ENCODE assay signal across 8 mouse cellular contexts in genomic region chr5:115488841-115489698, GRCm38 (mm10). TPM values are rescaled to one million over a fixed set of nuclear protein-coding genes. Genes with fewer than 3 reads are reported as not detected.
DNase-seq lines count a peak whose midpoint lies in the region; ATAC-seq and TF ChIP-seq lines count a peak whose summit lies in the region.

No protein-coding gene starts in this region.

- no peaks in the 10 kb centered on the region for H3K36me3 ChIP-seq in embryonic facial prominence, embryonic 14.5 days (ENCODE audit: control insufficient read depth, insufficient read depth, low read length)
- H3K36me3 ChIP-seq in heart, embryonic 10.5 days, result no peaks in the 10 kb centered on the region
- no peaks in the 10 kb centered on the region for H3K36me3 ChIP-seq in kidney, embryonic 14.5 days (ENCODE audit: control insufficient read depth, insufficient read depth, low read length)
- no peaks in the 10 kb centered on the region for H3K36me3 ChIP-seq in myocyte (ENCODE audit: control insufficient read depth, insufficient read depth)
- H3K36me3 ChIP-seq in stomach, embryonic 14.5 days (ENCODE audit: control insufficient read depth, insufficient read depth, low read length), result no peaks in the 10 kb centered on the region

- H3K4me2 ChIP-seq in embryonic facial prominence, embryonic 14.5 days (ENCODE audit: low read depth, low read length), result peak overlapping the region; percentile 72
- H3K4me2 ChIP-seq in kidney, embryonic 14.5 days (replicated peaks; ENCODE audit: low read depth, low read length), result peak overlapping the region; percentile 57
- H3K4me2 ChIP-seq in myocyte (ENCODE audit: low read depth), result peak overlapping the region; percentile 96
- H3K4me2 ChIP-seq in stomach, embryonic 14.5 days (replicated peaks; ENCODE audit: low read depth, low read length), result peak overlapping the region; percentile 61

- peak overlapping the region; percentile 43 for H3K4me3 ChIP-seq in embryonic facial prominence, embryonic 14.5 days (ENCODE audit: low read depth, low read length)
- H3K4me3 ChIP-seq in heart, embryonic 10.5 days, result peak overlapping the region; percentile 56
- H3K4me3 ChIP-seq in kidney, embryonic 14.5 days (ENCODE audit: low read length), result peak overlapping the region; percentile 31
- peak overlapping the region; percentile 17 for H3K4me3 ChIP-seq in myocyte
- H3K4me3 ChIP-seq in stomach, embryonic 14.5 days (ENCODE audit: low read depth, low read length), result peak overlapping the region; percentile 24

- H3K4me1 ChIP-seq in embryonic facial prominence, embryonic 14.5 days (ENCODE audit: control insufficient read depth, insufficient read depth, low read length), result peaks cover 22% of the 10 kb centered on the region
- peaks cover 30% of the 10 kb centered on the region for H3K4me1 ChIP-seq in heart, embryonic 10.5 days
- H3K4me1 ChIP-seq in kidney, embryonic 14.5 days (ENCODE audit: control insufficient read depth, insufficient read depth, low read length), result peaks cover 12% of the 10 kb centered on the region; the same call in 1 of the 2 replicates
- H3K4me1 ChIP-seq in stomach, embryonic 14.5 days (ENCODE audit: control insufficient read depth, insufficient read depth, low read length), result peaks cover 19% of the 10 kb centered on the region; the same call in 1 of the 2 replicates

- peak; percentile 76 for TF ChIP-seq POLR2A in myocyte (IDR thresholded peaks at IDR 0.05; ENCODE audit: insufficient read length, low read depth)

- peak; percentile 95 for DNase-seq in 416B (ENCODE audit: low read depth)
- DNase-seq in adrenal gland, postnatal 25 days, result peak; percentile 57
- DNase-seq in embryonic facial prominence, embryonic 14.5 days (ENCODE audit: low spot score), result peak; percentile 96
- peak; percentile 92 for DNase-seq in heart, embryonic 10.5 days (ENCODE audit: low spot score)
- peak; percentile 82 for DNase-seq in liver

- ATAC-seq in embryonic facial prominence, embryonic 14.5 days (ENCODE audit: low read depth), result peak; percentile 67
- peak; percentile 68 for ATAC-seq in kidney, embryonic 14.5 days (ENCODE audit: low FRiP score, low TSS enrichment)
- peak; percentile 70 for ATAC-seq in stomach, embryonic 14.5 days (ENCODE audit: insufficient number of reproducible peaks, insufficient read depth, low FRiP score, low read depth)

- peak overlapping the region; percentile 90 for H3K9ac ChIP-seq in embryonic facial prominence, embryonic 14.5 days (ENCODE audit: low read depth, low read length)
- peak overlapping the region; percentile 83 for H3K9ac ChIP-seq in kidney, embryonic 14.5 days (ENCODE audit: low read depth, low read length)
- peak overlapping the region; percentile 71; the same call in 1 of the 2 replicates for H3K9ac ChIP-seq in stomach, embryonic 14.5 days (replicated peaks; ENCODE audit: low read depth, low read length)

- 0% methylated on average over 36 of the region's 39 CpGs for WGBS in embryonic facial prominence, embryonic 14.5 days
- WGBS in heart, embryonic 10.5 days, result under 1% methylated on average over 39 of the region's 39 CpGs
- under 1% methylated on average over 38 of the region's 39 CpGs for WGBS in kidney, embryonic 14.5 days
- under 1% methylated on average over 38 of the region's 39 CpGs for WGBS in stomach, embryonic 14.5 days

- H3K27me3 ChIP-seq in embryonic facial prominence, embryonic 14.5 days (replicated peaks; ENCODE audit: control insufficient read depth, insufficient read depth, low read length), result no peaks in the 10 kb centered on the region
- H3K27me3 ChIP-seq in heart, embryonic 10.5 days (ENCODE audit: insufficient read depth, poor library complexity, severe bottlenecking), result no peaks in the 10 kb centered on the region
- H3K27me3 ChIP-seq in kidney, embryonic 14.5 days (ENCODE audit: control insufficient read depth, insufficient read depth, low read length), result no peaks in the 10 kb centered on the region
- no peaks in the 10 kb centered on the region for H3K27me3 ChIP-seq in myocyte (ENCODE audit: control insufficient read depth, insufficient read depth, insufficient read length)
- H3K27me3 ChIP-seq in stomach, embryonic 14.5 days (ENCODE audit: control insufficient read depth, insufficient read depth, low read length), result no peaks in the 10 kb centered on the region

- no peaks in the 10 kb centered on the region for H3K9me3 ChIP-seq in embryonic facial prominence, embryonic 14.5 days (ENCODE audit: control insufficient read depth, low read length)
- no peaks in the 10 kb centered on the region for H3K9me3 ChIP-seq in heart, embryonic 10.5 days
- no peaks in the 10 kb centered on the region for H3K9me3 ChIP-seq in kidney, embryonic 14.5 days (ENCODE audit: control insufficient read depth, low read length)
- H3K9me3 ChIP-seq in stomach, embryonic 14.5 days (ENCODE audit: control insufficient read depth, low read depth, low read length), result no peaks in the 10 kb centered on the region

- no peaks in the 10 kb centered on the region for H3K79me2 ChIP-seq in myocyte (ENCODE audit: control insufficient read depth, insufficient read depth)

- peak overlapping the region; percentile 42 for H3ac ChIP-seq in myocyte (ENCODE audit: control insufficient read depth, insufficient read length)

- peak overlapping the region; percentile 100 for H3K27ac ChIP-seq in embryonic facial prominence, embryonic 14.5 days (replicated peaks; ENCODE audit: low read depth, low read length)
- peak overlapping the region; percentile 100 for H3K27ac ChIP-seq in heart, embryonic 10.5 days
- peak overlapping the region; percentile 100 for H3K27ac ChIP-seq in kidney, embryonic 14.5 days (ENCODE audit: low read depth, low read length)
- peak overlapping the region; percentile 100 for H3K27ac ChIP-seq in stomach, embryonic 14.5 days (ENCODE audit: low read length)

TF ChIP-seq in myocyte, 11 proteins besides CTCF, POLR2A, EP300 and RAD21:
- no peak for TF ChIP-seq TCF3 (IDR thresholded peaks at IDR 0.05; ENCODE audit: insufficient read length, low read depth)
- TF ChIP-seq SRF (IDR thresholded peaks at IDR 0.05; ENCODE audit: control insufficient read depth, insufficient read length, low read depth), result no peak
- TF ChIP-seq USF1 (IDR thresholded peaks at IDR 0.05; ENCODE audit: low read depth), result no peak
- TF ChIP-seq CEBPB (IDR thresholded peaks at IDR 0.05; ENCODE audit: insufficient read depth, poor library complexity, severe bottlenecking), result peak; percentile 81
- TF ChIP-seq MYOG (IDR thresholded peaks at IDR 0.05; ENCODE audit: control insufficient read depth in 1 of 3, insufficient read depth in 1 of 3, insufficient read length in 2 of 3, low read depth in 2 of 3), result no peak
- TF ChIP-seq TCF12 (IDR thresholded peaks at IDR 0.05; ENCODE audit: insufficient read depth, poor library complexity, severe bottlenecking), result no peak
- TF ChIP-seq REST (IDR thresholded peaks at IDR 0.05; ENCODE audit: insufficient read depth, insufficient read length), result no peak
- peak; percentile 31 for TF ChIP-seq E2F4 (IDR thresholded peaks at IDR 0.05; ENCODE audit: insufficient read depth)
- TF ChIP-seq MYOD1 (IDR thresholded peaks at IDR 0.05; ENCODE audit: control insufficient read depth in 1 of 3, insufficient read length in 2 of 3, low read depth in 2 of 3), result no peak
- peak; percentile 89 for TF ChIP-seq POLR2AphosphoS2 (IDR thresholded peaks at IDR 0.05; ENCODE audit: insufficient read length, low read depth)
- no peak for TF ChIP-seq MAX (IDR thresholded peaks at IDR 0.05; ENCODE audit: low read depth)
TF ChIP-seq in myocyte: peak in this region for 3.

RNA-seq across cellular contexts. Expression of gene Sirt4, which starts 4.5 kb away (rescaled TPM):
- total RNA-seq in adrenal gland, postnatal 25 days (2021), result 25.2 and 38.3 TPM in 2 replicates
- 13.9 and 20.3 TPM in 2 replicates for polyA plus RNA-seq in embryonic facial prominence, embryonic 14.5 days (2014; fragmentation: Nextera tagmentation; extraction: Ambion mirVana)
- polyA plus RNA-seq in heart, embryonic 10.5 days (2016; fragmentation: Nextera tagmentation; extraction: Ambion mirVana), result 18.7 and 19.0 TPM in 2 replicates
- 16.4 and 20.9 TPM in 2 replicates for polyA plus RNA-seq in kidney, embryonic 14.5 days (2014; fragmentation: Nextera tagmentation; extraction: Ambion mirVana)
- polyA plus RNA-seq in myocyte (2012; fragmentation: generic; extraction: Trizol), result 13.6 TPM
- polyA plus RNA-seq in stomach, embryonic 14.5 days (2014; fragmentation: Nextera tagmentation; extraction: Ambion mirVana), result 20.9 and 23.5 TPM in 2 replicates

RNA-seq across cellular contexts. Expression of gene Pxn, which starts 17.4 kb away (rescaled TPM):
- total RNA-seq in adrenal gland, postnatal 25 days (2021), result 38.4 and 45.8 TPM in 2 replicates
- polyA plus RNA-seq in embryonic facial prominence, embryonic 14.5 days (2014; fragmentation: Nextera tagmentation; extraction: Ambion mirVana), result 28.6 and 28.8 TPM in 2 replicates
- polyA plus RNA-seq in heart, embryonic 10.5 days (2016; fragmentation: Nextera tagmentation; extraction: Ambion mirVana), result 30.3 and 31.9 TPM in 2 replicates
- polyA plus RNA-seq in kidney, embryonic 14.5 days (2014; fragmentation: Nextera tagmentation; extraction: Ambion mirVana), result 21.9 and 22.4 TPM in 2 replicates
- polyA plus RNA-seq in myocyte (2012; fragmentation: generic; extraction: Trizol), result 120 TPM
- polyA plus RNA-seq in stomach, embryonic 14.5 days (2014; fragmentation: Nextera tagmentation; extraction: Ambion mirVana), result 15.9 and 17.7 TPM in 2 replicates

RNA-seq across cellular contexts. Expression of gene Pla2g1b, which starts 23.0 kb away (rescaled TPM):
- not detected in 2 replicates for total RNA-seq in adrenal gland, postnatal 25 days (2021)
- polyA plus RNA-seq in embryonic facial prominence, embryonic 14.5 days (2014; fragmentation: Nextera tagmentation; extraction: Ambion mirVana), result not detected in 2 replicates
- 0.48 and 1.4 TPM in 2 replicates for polyA plus RNA-seq in heart, embryonic 10.5 days (2016; fragmentation: Nextera tagmentation; extraction: Ambion mirVana)
- polyA plus RNA-seq in kidney, embryonic 14.5 days (2014; fragmentation: Nextera tagmentation; extraction: Ambion mirVana), result 0.46 and 0.57 TPM in 2 replicates
- polyA plus RNA-seq in myocyte (2012; fragmentation: generic; extraction: Trizol), result not detected
- 16.7 and 20.2 TPM in 2 replicates for polyA plus RNA-seq in stomach, embryonic 14.5 days (2014; fragmentation: Nextera tagmentation; extraction: Ambion mirVana)

RNA-seq across cellular contexts. Expression of gene Msi1, which starts 59.7 kb away (rescaled TPM):
- total RNA-seq in adrenal gland, postnatal 25 days (2021), result 15.3 and 20.8 TPM in 2 replicates
- 16.0 and 16.2 TPM in 2 replicates for polyA plus RNA-seq in embryonic facial prominence, embryonic 14.5 days (2014; fragmentation: Nextera tagmentation; extraction: Ambion mirVana)
- polyA plus RNA-seq in heart, embryonic 10.5 days (2016; fragmentation: Nextera tagmentation; extraction: Ambion mirVana), result 9.6 and 17.1 TPM in 2 replicates
- polyA plus RNA-seq in kidney, embryonic 14.5 days (2014; fragmentation: Nextera tagmentation; extraction: Ambion mirVana), result 26.2 and 34.0 TPM in 2 replicates
- polyA plus RNA-seq in myocyte (2012; fragmentation: generic; extraction: Trizol), result 0.31 TPM
- 15.7 and 17.2 TPM in 2 replicates for polyA plus RNA-seq in stomach, embryonic 14.5 days (2014; fragmentation: Nextera tagmentation; extraction: Ambion mirVana)

Comparison
In these comparisons a context has a peak if more than half of its experiments do, and no peak if none do; other contexts are left out.
1. Peak in every context shown above with its lines: DNase-seq, ATAC-seq, H3K4me3 ChIP-seq and H3K27ac ChIP-seq.